Mouse (Mus musculus) liver, postnatal 0 days (tissue): ENCODE data around the gene H2afv.

Experiments
- CTCF ChIP-seq: sonication (generic); IDR thresholded peaks from 2 replicates; pipeline ENCODE4 v1.5.1; 2016; ENCODE audit warnings: antibody characterized with exemption, low read depth
- EP300 ChIP-seq: IDR thresholded peaks from 2 replicates; pipeline ENCODE4 v1.6.1; 2016; ENCODE audit warnings: antibody characterized with exemption, low read depth, mild to moderate bottlenecking

DNA sequence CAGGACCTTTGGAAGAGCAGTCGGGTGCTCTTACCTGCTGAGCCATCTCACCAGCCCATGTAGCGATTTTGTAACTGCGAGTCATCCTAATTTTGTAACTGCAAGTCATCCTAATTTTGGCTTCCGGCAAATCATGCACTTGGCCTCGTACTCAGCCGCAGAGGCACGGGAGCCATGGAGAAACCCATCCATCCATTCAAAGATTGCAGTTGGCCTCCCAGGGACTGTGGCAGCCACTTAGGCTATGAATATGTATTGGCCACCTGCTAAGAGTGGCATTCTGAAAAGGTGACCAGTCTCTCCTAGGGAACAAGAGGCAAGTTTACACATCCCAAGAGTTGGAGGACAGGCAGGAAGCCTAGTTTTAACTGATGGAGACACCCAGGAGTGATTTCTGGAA is 45.0 kb upstream of the H2afv start:
- no peak for TF ChIP-seq CTCF
- no peak for TF ChIP-seq EP300
